25 mouse cellular contexts compared by ENCODE assay signal in genomic region chr6:143129952-143130351, GRCm38 (mm10).
"Had no signal": no experiment of that assay in that cellular context is flagged by ENCODE, and none has a peak within 500 bp of the region (broad histone marks: within the 10 kb centered on the region; RNA-seq: fewer than 3 reads in every experiment).

No protein-coding gene starts in this region.

- H3K4me2 ChIP-seq: heart, embryonic 12.5 days; hindbrain, embryonic 12.5 days; hindbrain, embryonic 14.5 days; intestine, embryonic 15.5 days; limb, embryonic 12.5 days; liver, embryonic 11.5 days; liver, embryonic 13.5 days; liver, embryonic 15.5 days had no signal

- H3K36me3 ChIP-seq: heart, embryonic 10.5 days; heart, embryonic 12.5 days; hindbrain, embryonic 10.5 days; hindbrain, embryonic 12.5 days; intestine, embryonic 15.5 days; limb, embryonic 10.5 days; limb, embryonic 12.5 days; liver, embryonic 13.5 days; liver, embryonic 15.5 days had no signal

- H3K27me3 ChIP-seq: heart, embryonic 12.5 days; hindbrain, embryonic 12.5 days; intestine, embryonic 15.5 days; limb, embryonic 12.5 days; liver, embryonic 13.5 days; liver, embryonic 15.5 days had no signal

- ATAC-seq: hindbrain, embryonic 16.5 days; inflammation-experienced regulatory T-cells, adult 6 months; intestine, embryonic 15.5 days; intestine, postnatal 0 days had no signal

- DNase-seq: gastrocnemius, adult 2 months; gastrocnemius, postnatal 10 days; gastrocnemius, postnatal 25 days; heart, adult 18-20 months; heart, postnatal 10 days; kidney, adult 18-20 months; kidney, adult 9 months; kidney, postnatal 14 days; kidney, postnatal 36 days; liver, embryonic 13.5 days had no signal

- H3K4me1 ChIP-seq: heart, embryonic 10.5 days; heart, embryonic 12.5 days; hindbrain, embryonic 10.5 days; hindbrain, embryonic 12.5 days; intestine, embryonic 15.5 days; limb, embryonic 10.5 days; limb, embryonic 12.5 days; liver, embryonic 13.5 days; liver, embryonic 15.5 days had no signal

- H3K9ac ChIP-seq: heart, embryonic 12.5 days; hindbrain, embryonic 12.5 days; hindbrain, embryonic 14.5 days; intestine, embryonic 15.5 days; limb, embryonic 12.5 days; liver, embryonic 13.5 days; liver, embryonic 15.5 days had no signal

- H3K9me3 ChIP-seq: heart, embryonic 10.5 days; limb, embryonic 10.5 days; liver, embryonic 13.5 days; liver, embryonic 15.5 days had no signal

- H3K4me3 ChIP-seq: gastrocnemius, adult 2 months; heart, embryonic 10.5 days; heart, embryonic 12.5 days; hindbrain, embryonic 10.5 days; hindbrain, embryonic 12.5 days; intestine, embryonic 15.5 days; layer of hippocampus, adult 2 months; left cerebral cortex, adult 2 months; limb, embryonic 10.5 days; limb, embryonic 12.5 days; liver, embryonic 13.5 days; liver, embryonic 15.5 days had no signal

- H3K27ac ChIP-seq: gastrocnemius, adult 2 months; heart, embryonic 10.5 days; hindbrain, embryonic 10.5 days; hindbrain, embryonic 12.5 days; hindbrain, embryonic 14.5 days; intestine, embryonic 15.5 days; layer of hippocampus, adult 2 months; left cerebral cortex, adult 2 months; limb, embryonic 10.5 days; limb, embryonic 12.5 days; liver, embryonic 13.5 days; liver, embryonic 15.5 days had no signal
